Mouse (Mus musculus) stomach, embryonic 14.5 days (tissue): Measurements from ENCODE around the gene Spsb4. TPM values are rescaled to one million over a fixed set of nuclear protein-coding genes. Genes with fewer than 3 reads are reported as not detected.
A peak's percentile ranks its signal among the peaks of the same experiment; 100 is the strongest.

Source experiments
- ATAC-seq: fragments of 200-750 bp; cut with Nextera tagmentation; 2 replicates; pipeline ENCODE4 v1.8.0; 2017; ENCODE audit warnings: low read depth, moderate TSS enrichment; ENCODE audit not compliant: insufficient number of reproducible peaks, insufficient read depth, low FRiP score
- H3K27ac ChIP-seq: fragments of 300-500 bp; sonication (generic); 2 replicates; pipeline ENCODE4 v1.5.1; 2014; ENCODE audit warnings: mild to moderate bottlenecking, low read length, moderate library complexity, mixed read lengths
- H3K27me3 ChIP-seq: fragments of 300-500 bp; sonication (generic); 2 replicates; pipeline ENCODE4 v1.6.1; 2014; ENCODE audit warnings: low read length, control low read depth, mixed read lengths; ENCODE audit not compliant: control insufficient read depth, insufficient read depth
- H3K36me3 ChIP-seq: fragments of 300-500 bp; sonication (generic); 2 replicates; pipeline ENCODE4 v1.6.1; 2014; ENCODE audit warnings: mild to moderate bottlenecking, control low read depth, low read length, moderate library complexity, mixed read lengths; ENCODE audit not compliant: control insufficient read depth, insufficient read depth
- H3K4me1 ChIP-seq: fragments of 300-500 bp; sonication (generic); 2 replicates; pipeline ENCODE4 v1.6.1; 2014; ENCODE audit warnings: low read length, control low read depth, mixed read lengths; ENCODE audit not compliant: control insufficient read depth, insufficient read depth
- H3K4me2 ChIP-seq: fragments of 300-500 bp; sonication (generic); replicated peaks from 2 replicates; pipeline ENCODE4 v1.6.1; 2014; ENCODE audit warnings: low read depth, low read length, control low read depth
- H3K4me3 ChIP-seq: fragments of 300-500 bp; sonication (generic); 2 replicates; pipeline ENCODE4 v1.5.1; 2014; ENCODE audit warnings: low read depth, low read length, control low read depth
- H3K9ac ChIP-seq: fragments of 300-500 bp; sonication (generic); replicated peaks from 2 replicates; pipeline ENCODE4 v1.6.1; 2014; ENCODE audit warnings: low read depth, mild to moderate bottlenecking, control low read depth, low read length, moderate library complexity, mixed read lengths
- H3K9me3 ChIP-seq: fragments of 300-500 bp; sonication (generic); 2 replicates; pipeline ENCODE4 v1.6.1; 2016; ENCODE audit warnings: low read depth, low read length, control low read depth; ENCODE audit not compliant: control insufficient read depth
- WGBS: fragments of 180-500 bp; shearing (Covaris S2); extraction: QIAGEN DNeasy Blood & Tissue Kit; methylation state at CpG from one replicate; pipeline ENCODE4 v1.1.7; 2014; 5-methylcytosine and 5-hydroxymethylcytosine counted together
- polyA plus RNA-seq: library from polyadenylated mRNA; unstranded; fragments of >200 nt; fragmentation: Nextera tagmentation; extraction: Ambion mirVana; gene quantifications from 2 replicates; pipeline ENCODE4 v1.2.1, GENCODE M21; 2014

Spsb4 gene
- polyA plus RNA-seq, 1 experiment from 2014 or later = 19.9 TPM

- H3K9me3 ChIP-seq = no peaks in the 10 kb centered on the region
- H3K27ac ChIP-seq = no peak overlapping the region
- 26% methylated on average over 9 of the region's 9 CpGs for WGBS
These were observed 37.5 kb downstream of the Spsb4 start for GRCm38 (mm10) chr9:96981121-96981520.

GRCm38 (mm10) chr9:96980037-96980997, 38.3 kb downstream of the Spsb4 start:
- 0 out of 2 replicates have a peak, but pooled peaks have one; percentile 28 for ATAC-seq
- WGBS = 23% methylated on average over 10 of the region's 10 CpGs
- no peaks in the 10 kb centered on the region for H3K36me3 ChIP-seq
- H3K9ac ChIP-seq = no peak overlapping the region
- H3K27ac ChIP-seq = no peak overlapping the region
- no peaks in the 10 kb centered on the region for H3K9me3 ChIP-seq
- H3K4me1 ChIP-seq = peaks cover 43% of the 10 kb centered on the region
- 0 out of 2 replicates have a peak overlapping the region, but pooled peaks have one; percentile 16 for H3K4me2 ChIP-seq
- H3K27me3 ChIP-seq = no peaks in the 10 kb centered on the region
- H3K4me3 ChIP-seq = no peak overlapping the region

More at GRCm38 (mm10) chr9:96981121-96981520, 37.5 kb downstream of the Spsb4 start:
- no peaks in the 10 kb centered on the region for H3K27me3 ChIP-seq
- H3K9ac ChIP-seq = no peak overlapping the region
- peaks cover 43% of the 10 kb centered on the region for H3K4me1 ChIP-seq
- no peak overlapping the region for H3K4me2 ChIP-seq
- no peaks in the 10 kb centered on the region for H3K36me3 ChIP-seq
- ATAC-seq = no peak
- no peak overlapping the region for H3K4me3 ChIP-seq

GRCm38 (mm10) chr9:96979417-96980030, 39.1 kb downstream of the Spsb4 start:
- no peaks in the 10 kb centered on the region for H3K9me3 ChIP-seq
- no peaks in the 10 kb centered on the region for H3K36me3 ChIP-seq
- H3K4me2 ChIP-seq = 0 out of 2 replicates have a peak overlapping the region, but pooled peaks have one; percentile 16
- WGBS = 16% methylated on average over 13 of the region's 13 CpGs
- H3K27me3 ChIP-seq = no peaks in the 10 kb centered on the region
- no peak for ATAC-seq
- peaks cover 43% of the 10 kb centered on the region for H3K4me1 ChIP-seq
- no peak overlapping the region for H3K27ac ChIP-seq
- H3K9ac ChIP-seq = no peak overlapping the region
- H3K4me3 ChIP-seq = no peak overlapping the region

- H3K4me2 ChIP-seq = no peak overlapping the region
- H3K9ac ChIP-seq = no peak overlapping the region
- peaks cover 40% of the 10 kb centered on the region for H3K4me1 ChIP-seq
- WGBS = 77% methylated on average over 10 of the region's 10 CpGs
- H3K27ac ChIP-seq = no peak overlapping the region
- H3K27me3 ChIP-seq = no peaks in the 10 kb centered on the region
- no peaks in the 10 kb centered on the region for H3K36me3 ChIP-seq
- H3K4me3 ChIP-seq = no peak overlapping the region
- no peak for ATAC-seq
- no peaks in the 10 kb centered on the region for H3K9me3 ChIP-seq
These were observed 40.4 kb downstream of the Spsb4 start for GRCm38 (mm10) chr9:96978147-96978782.

- Histone ChIP-seq H3K4me2 (no peak overlapping the region), H3K9ac (no peak overlapping the region), H3K36me3 (no peaks in the 10 kb centered on the region), H3K27me3 (no peaks in the 10 kb centered on the region), H3K9me3 (no peaks in the 10 kb centered on the region), H3K4me3 (no peak overlapping the region), H3K27ac (no peak overlapping the region), H3K4me1 (peaks cover 34% of the 10 kb centered on the region)
- WGBS = 47% methylated on average over 13 of the region's 13 CpGs
- ATAC-seq = no peak
These were observed 41.1 kb downstream of the Spsb4 start for GRCm38 (mm10) chr9:96977287-96978145.

- Histone ChIP-seq H3K27me3 (no peaks in the 10 kb centered on the region), H3K4me2 (no peak overlapping the region), H3K36me3 (no peaks in the 10 kb centered on the region), H3K9me3 (no peaks in the 10 kb centered on the region), H3K4me3 (no peak overlapping the region), H3K9ac (no peak overlapping the region), H3K4me1 (peaks cover 16% of the 10 kb centered on the region; the same call in 1 of the 2 replicates), H3K27ac (no peak overlapping the region)
- WGBS = 85% methylated on average over 9 of the region's 9 CpGs
- no peak for ATAC-seq
These were observed 45.6 kb downstream of the Spsb4 start for GRCm38 (mm10) chr9:96973091-96973490.

GRCm38 (mm10) chr9:96971625-96972404, 46.8 kb downstream of the Spsb4 start:
- ATAC-seq = peak; percentile 47
- Histone ChIP-seq H3K36me3 (no peaks in the 10 kb centered on the region), H3K27me3 (no peaks in the 10 kb centered on the region), H3K4me2 (no peak overlapping the region), H3K9me3 (no peaks in the 10 kb centered on the region), H3K4me3 (no peak overlapping the region), H3K4me1 (peaks cover 9% of the 10 kb centered on the region; the same call in 1 of the 2 replicates), H3K9ac (no peak overlapping the region), H3K27ac (no peak overlapping the region)
- WGBS = 56% methylated on average over 9 of the region's 9 CpGs
